Mouse (Mus musculus) embryonic facial prominence, embryonic 13.5 days (tissue): ENCODE measurements around the gene Hist1h2bh. TPM values are rescaled to one million over a fixed set of nuclear protein-coding genes. Genes with fewer than 3 reads are reported as not detected.
A peak's percentile ranks its signal among the peaks of the same experiment; 100 is the strongest.

ENCODE experiments used
- ATAC-seq: fragments of 200-750 bp; cut with Nextera tagmentation; 2 replicates; pipeline ENCODE4 v1.8.0; 2017; ENCODE audit warnings: low read depth; ENCODE audit not compliant: insufficient number of reproducible peaks, insufficient read depth, low FRiP score, low TSS enrichment
- H3K27ac ChIP-seq: fragments of 300-500 bp; sonication (generic); 2 replicates; pipeline ENCODE4 v1.5.1; 2015; ENCODE audit warnings: moderate library complexity, mild to moderate bottlenecking, inconsistent platforms
- H3K27me3 ChIP-seq: fragments of 300-500 bp; sonication (generic); 2 replicates; pipeline ENCODE4 v1.6.1; 2015; ENCODE audit warnings: mild to moderate bottlenecking, inconsistent platforms
- H3K36me3 ChIP-seq: fragments of 300-500 bp; sonication (generic); 2 replicates; pipeline ENCODE4 v1.6.1; 2015; ENCODE audit warnings: mild to moderate bottlenecking, inconsistent platforms
- H3K4me1 ChIP-seq: fragments of 300-500 bp; sonication (generic); 2 replicates; pipeline ENCODE4 v1.6.1; 2015; ENCODE audit warnings: inconsistent platforms
- H3K4me2 ChIP-seq: fragments of 300-500 bp; sonication (generic); 2 replicates; pipeline ENCODE4 v1.6.1; 2015; ENCODE audit warnings: moderate library complexity, mild to moderate bottlenecking, inconsistent platforms
- H3K4me3 ChIP-seq: fragments of 300-500 bp; sonication (generic); 2 replicates; pipeline ENCODE4 v1.5.1; 2015; ENCODE audit warnings: mild to moderate bottlenecking, inconsistent platforms
- H3K9ac ChIP-seq: fragments of 300-500 bp; sonication (generic); 2 replicates; pipeline ENCODE4 v1.6.1; 2015; ENCODE audit warnings: mild to moderate bottlenecking, inconsistent platforms
- H3K9me3 ChIP-seq: fragments of 300-500 bp; sonication (generic); 2 replicates; pipeline ENCODE4 v1.6.1; 2016; ENCODE audit warnings: inconsistent platforms
- WGBS: fragments of 180-500 bp; shearing (Covaris S2); methylation state at CpG from one replicate; pipeline ENCODE4 v1.1.7; 2015; ENCODE audit warnings: mixed read lengths; 5-methylcytosine and 5-hydroxymethylcytosine counted together
- polyA plus RNA-seq: library from polyadenylated mRNA; unstranded; fragments of >200 nt; fragmentation: Nextera tagmentation; extraction: Ambion mirVana; gene quantifications from 2 replicates; pipeline ENCODE4 v1.2.1, GENCODE M21; 2015

Gene Hist1h2bh
- polyA plus RNA-seq, 1 experiment from 2014 or later = 1.4 TPM

DNA sequence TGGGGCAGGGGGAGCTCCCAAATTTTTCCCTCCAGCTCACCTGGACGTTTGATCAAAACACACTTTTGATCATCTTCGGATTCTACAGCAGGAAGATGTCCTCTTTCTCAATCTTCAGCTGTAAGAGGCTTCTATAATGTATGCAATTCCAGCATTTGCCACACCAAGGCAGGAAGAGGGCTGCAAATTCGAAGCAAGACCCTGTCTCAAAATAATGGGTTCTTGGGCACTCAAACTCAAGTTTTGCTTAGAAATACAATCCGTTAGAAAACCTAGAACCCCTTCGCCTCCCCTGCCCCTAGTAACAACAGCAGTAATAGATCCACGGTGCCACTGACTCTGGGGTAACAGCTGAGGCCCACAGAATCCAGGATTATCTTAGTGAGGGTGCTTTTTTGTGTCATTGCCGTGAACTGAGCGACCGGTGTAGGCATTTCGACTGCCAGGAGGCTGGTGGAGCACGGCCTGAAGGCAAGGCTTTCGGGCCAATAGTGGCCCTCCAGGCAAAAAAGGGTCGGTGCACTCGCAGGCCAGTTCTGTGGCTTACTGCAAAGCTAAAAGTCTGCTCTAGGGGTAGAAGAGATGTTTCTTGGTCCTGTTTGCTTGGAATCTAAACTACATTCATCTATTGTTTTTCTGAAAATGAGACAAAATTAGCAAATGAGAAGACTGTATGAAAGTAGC is 37.4 kb downstream of the Hist1h2bh start:
- WGBS = 6% methylated on average over 14 of the region's 14 CpGs
- H3K4me1 ChIP-seq = peaks cover 20% of the 10 kb centered on the region; the same call in 1 of the 2 replicates
- H3K9me3 ChIP-seq = no peaks in the 10 kb centered on the region
- peak overlapping the region; percentile 35 for H3K4me3 ChIP-seq
- peak overlapping the region; percentile 60 for H3K4me2 ChIP-seq
- no peaks in the 10 kb centered on the region for H3K27me3 ChIP-seq
- H3K27ac ChIP-seq = peak overlapping the region; percentile 60
- H3K9ac ChIP-seq = peak overlapping the region; percentile 59
- no peak for ATAC-seq
- no peaks in the 10 kb centered on the region for H3K36me3 ChIP-seq

DNA sequence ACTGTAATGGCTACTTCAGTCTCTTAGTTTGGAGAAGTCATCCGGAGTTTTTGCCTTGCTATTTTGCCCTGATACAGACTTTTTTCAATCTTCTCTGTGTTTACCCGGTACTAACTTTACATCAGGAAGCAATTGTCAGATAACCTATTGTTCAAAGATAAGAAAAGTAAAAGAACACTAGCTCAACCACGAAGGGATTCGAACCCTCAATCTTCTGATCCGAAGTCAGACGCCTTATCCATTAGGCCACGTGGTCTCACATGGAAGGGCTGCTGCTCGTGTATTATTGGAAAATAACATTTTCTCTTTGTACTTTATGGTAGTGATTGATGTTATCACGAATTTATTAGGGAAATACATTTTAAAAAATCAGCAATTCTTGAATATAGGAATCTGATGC is 39.4 kb downstream of the Hist1h2bh start:
- Histone ChIP-seq H3K36me3 (no peaks in the 10 kb centered on the region), H3K9me3 (no peaks in the 10 kb centered on the region), H3K27ac (no peak overlapping the region), H3K9ac (no peak overlapping the region), H3K4me3 (peak overlapping the region; percentile 5; the same call in 1 of the 2 replicates), H3K4me1 (peaks cover 23% of the 10 kb centered on the region), H3K4me2 (peak overlapping the region; percentile 25), H3K27me3 (no peaks in the 10 kb centered on the region)
- no peak for ATAC-seq
- 2% methylated on average over 9 of the region's 9 CpGs for WGBS

DNA sequence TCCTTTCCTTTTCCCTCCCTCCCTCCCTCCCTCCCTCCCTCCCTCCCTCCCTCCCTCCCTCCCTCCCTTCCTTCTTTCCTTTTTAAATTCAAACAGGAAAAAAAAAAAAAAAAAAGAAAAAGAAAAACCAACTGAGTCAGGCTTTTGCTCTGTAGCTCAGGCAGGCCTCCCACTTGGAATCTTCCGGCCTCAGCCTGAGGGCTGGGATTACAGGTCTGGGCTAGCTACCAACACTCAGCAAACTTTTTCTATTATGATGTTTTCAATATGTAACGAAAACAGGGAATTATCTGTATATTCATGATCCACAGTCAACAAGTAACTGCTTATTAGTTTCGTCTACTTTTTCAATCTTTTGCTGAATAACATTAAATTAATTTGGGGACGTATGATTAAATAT is 40.3 kb downstream of the Hist1h2bh start:
- no peak for ATAC-seq
- Histone ChIP-seq H3K4me3 (no peak overlapping the region), H3K27me3 (no peaks in the 10 kb centered on the region), H3K36me3 (no peaks in the 10 kb centered on the region), H3K27ac (no peak overlapping the region), H3K4me1 (peaks cover 30% of the 10 kb centered on the region), H3K9me3 (no peaks in the 10 kb centered on the region), H3K9ac (no peak overlapping the region), H3K4me2 (no peak overlapping the region)
- WGBS = 22% methylated on average over 4 of the region's 4 CpGs

DNA sequence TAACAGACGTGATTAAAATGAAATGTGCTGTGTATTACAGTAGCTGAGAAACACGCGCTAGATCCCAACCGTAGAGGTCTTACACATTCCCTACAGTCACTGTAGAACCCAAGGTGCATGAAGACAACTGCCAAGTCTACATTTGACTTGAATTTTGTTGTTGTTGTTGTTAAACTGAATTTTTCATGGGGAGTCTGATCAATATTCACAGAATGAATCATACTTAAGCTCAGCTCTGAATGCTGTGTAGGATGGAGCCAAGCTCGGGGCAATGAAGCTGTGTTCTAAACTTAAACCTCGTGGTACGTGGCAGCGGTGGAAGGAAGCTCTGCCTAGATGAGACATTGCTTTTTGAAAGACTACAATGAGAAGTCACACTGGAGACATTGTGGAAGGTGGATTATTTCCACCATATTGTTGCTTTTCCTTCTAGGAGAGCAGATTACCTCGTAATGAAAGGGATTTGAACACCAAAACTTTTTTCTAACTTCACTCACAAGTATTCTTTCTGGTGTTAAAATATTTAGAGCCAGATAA is 41.1 kb downstream of the Hist1h2bh start:
- no peaks in the 10 kb centered on the region for H3K27me3 ChIP-seq
- peaks cover 33% of the 10 kb centered on the region for H3K4me1 ChIP-seq
- WGBS = 27% methylated on average over 9 of the region's 9 CpGs
- no peaks in the 10 kb centered on the region for H3K36me3 ChIP-seq
- H3K9ac ChIP-seq = no peak overlapping the region
- no peak overlapping the region for H3K27ac ChIP-seq
- peak overlapping the region; percentile 15; the same call in 1 of the 2 replicates for H3K4me3 ChIP-seq
- H3K9me3 ChIP-seq = no peaks in the 10 kb centered on the region
- peak overlapping the region; percentile 42 for H3K4me2 ChIP-seq
- ATAC-seq = no peak

DNA sequence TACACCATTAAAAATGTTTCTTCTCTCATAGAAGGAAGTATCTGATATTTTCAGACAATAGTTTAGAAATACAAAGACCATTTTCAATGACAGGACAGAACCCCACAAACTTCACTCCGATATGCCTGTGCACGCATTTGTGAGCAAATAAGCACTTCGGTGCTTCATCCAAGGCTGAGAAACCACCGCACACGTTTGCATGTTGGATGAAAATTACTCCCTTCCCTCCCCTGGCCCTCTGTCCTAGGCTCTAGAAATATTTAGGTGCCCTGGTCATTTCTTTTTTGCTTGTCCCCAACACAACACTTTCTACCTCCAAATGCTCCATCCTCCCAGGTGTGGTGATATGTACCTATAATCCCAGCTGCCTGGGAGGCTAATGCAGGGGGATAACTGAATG is 41.7 kb downstream of the Hist1h2bh start:
- no peak overlapping the region for H3K27ac ChIP-seq
- no peaks in the 10 kb centered on the region for H3K36me3 ChIP-seq
- H3K4me3 ChIP-seq = peak overlapping the region; percentile 15; the same call in 1 of the 2 replicates
- no peak for ATAC-seq
- 18% methylated on average over 5 of the region's 5 CpGs for WGBS
- H3K4me2 ChIP-seq = peak overlapping the region; percentile 42
- H3K4me1 ChIP-seq = peaks cover 31% of the 10 kb centered on the region
- no peak overlapping the region for H3K9ac ChIP-seq
- no peaks in the 10 kb centered on the region for H3K9me3 ChIP-seq
- no peaks in the 10 kb centered on the region for H3K27me3 ChIP-seq

GRCm38 (mm10) chr13:23500424-23501200 is 42.6 kb downstream of the Hist1h2bh start:
- Histone ChIP-seq H3K9ac (no peak overlapping the region), H3K27ac (no peak overlapping the region), H3K4me2 (peak overlapping the region; percentile 42), H3K27me3 (no peaks in the 10 kb centered on the region), H3K4me1 (peaks cover 25% of the 10 kb centered on the region), H3K9me3 (no peaks in the 10 kb centered on the region), H3K4me3 (no peak overlapping the region), H3K36me3 (no peaks in the 10 kb centered on the region)
- WGBS = 2% methylated on average over 17 of the region's 17 CpGs
- 0 out of 2 replicates have a peak, but pooled peaks have one; percentile 46 for ATAC-seq

GRCm38 (mm10) chr13:23499943-23500342 is 43.2 kb downstream of the Hist1h2bh start:
- WGBS = 8% methylated on average over 7 of the region's 7 CpGs
- H3K27ac ChIP-seq = no peak overlapping the region
- H3K27me3 ChIP-seq = no peaks in the 10 kb centered on the region
- no peak overlapping the region for H3K4me2 ChIP-seq
- peaks cover 20% of the 10 kb centered on the region for H3K4me1 ChIP-seq
- H3K9ac ChIP-seq = no peak overlapping the region
- ATAC-seq = no peak
- H3K36me3 ChIP-seq = no peaks in the 10 kb centered on the region
- no peak overlapping the region for H3K4me3 ChIP-seq
- no peaks in the 10 kb centered on the region for H3K9me3 ChIP-seq

DNA sequence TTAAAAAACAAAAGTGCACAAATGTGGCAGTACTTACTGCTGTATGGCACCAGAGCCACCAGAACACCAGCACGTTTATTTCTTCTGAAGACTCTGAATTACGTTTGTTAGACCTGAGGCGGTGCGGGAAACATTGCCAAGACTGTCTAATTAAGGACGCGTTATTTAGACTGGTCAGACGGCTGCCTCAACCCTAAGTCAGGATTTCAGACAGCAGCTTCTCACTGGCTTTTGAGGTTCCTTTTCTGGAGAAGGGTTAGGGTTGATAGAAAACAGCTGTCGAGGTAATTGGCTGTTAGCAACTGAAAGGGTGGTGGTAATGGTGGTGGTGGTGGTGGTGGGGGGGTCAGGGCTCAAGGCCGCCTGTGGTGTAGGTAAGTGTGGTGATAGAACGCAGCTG is 44.5 kb downstream of the Hist1h2bh start:
- H3K9ac ChIP-seq = peak overlapping the region; percentile 44; the same call in 1 of the 2 replicates
- H3K27me3 ChIP-seq = no peaks in the 10 kb centered on the region
- H3K9me3 ChIP-seq = no peaks in the 10 kb centered on the region
- peaks cover 16% of the 10 kb centered on the region for H3K4me1 ChIP-seq
- no peak overlapping the region for H3K27ac ChIP-seq
- peak overlapping the region; percentile 37 for H3K4me3 ChIP-seq
- 2% methylated on average over 10 of the region's 10 CpGs for WGBS
- no peaks in the 10 kb centered on the region for H3K36me3 ChIP-seq
- ATAC-seq = no peak
- H3K4me2 ChIP-seq = peak overlapping the region; percentile 61

- no peak for ATAC-seq
- Histone ChIP-seq H3K9me3 (no peaks in the 10 kb centered on the region), H3K9ac (no peak overlapping the region), H3K4me1 (peaks cover 16% of the 10 kb centered on the region), H3K36me3 (no peaks in the 10 kb centered on the region), H3K4me3 (peak overlapping the region; percentile 37), H3K27me3 (no peaks in the 10 kb centered on the region), H3K27ac (no peak overlapping the region), H3K4me2 (peak overlapping the region; percentile 61)
- 3% methylated on average over 19 of the region's 19 CpGs for WGBS
These were observed 45.4 kb downstream of the Hist1h2bh start for GRCm38 (mm10) chr13:23497656-23498321.

DNA sequence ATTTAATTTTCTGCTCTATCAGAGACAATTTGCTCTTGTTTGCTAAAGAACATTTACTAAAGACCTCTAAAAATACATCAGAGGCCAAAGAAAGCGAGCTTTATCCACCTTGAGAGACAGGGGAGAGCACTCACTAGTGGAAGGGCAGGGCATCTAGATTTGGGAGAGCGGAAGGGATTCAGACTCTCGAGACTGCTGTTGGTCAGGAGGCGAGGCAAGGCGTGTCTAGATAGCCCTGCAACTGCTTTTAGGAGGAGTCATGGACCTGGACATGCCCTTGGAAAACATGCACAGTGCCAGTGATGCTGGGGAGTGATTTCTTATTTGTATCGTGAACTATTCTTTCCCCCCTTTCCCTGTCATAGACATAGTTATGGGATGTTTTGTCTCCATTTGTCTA is 47.7 kb downstream of the Hist1h2bh start:
- 68% methylated on average over 6 of the region's 6 CpGs for WGBS
- H3K4me1 ChIP-seq = peaks cover 12% of the 10 kb centered on the region
- no peaks in the 10 kb centered on the region for H3K36me3 ChIP-seq
- no peak overlapping the region for H3K27ac ChIP-seq
- ATAC-seq = no peak
- H3K9me3 ChIP-seq = no peaks in the 10 kb centered on the region
- no peak overlapping the region for H3K4me3 ChIP-seq
- H3K27me3 ChIP-seq = no peaks in the 10 kb centered on the region
- no peak overlapping the region for H3K9ac ChIP-seq
- H3K4me2 ChIP-seq = no peak overlapping the region

- Histone ChIP-seq H3K4me3 (peak overlapping the region; percentile 30), H3K9me3 (no peaks in the 10 kb centered on the region), H3K27me3 (no peaks in the 10 kb centered on the region), H3K4me1 (no peaks in the 10 kb centered on the region), H3K36me3 (no peaks in the 10 kb centered on the region), H3K9ac (no peak overlapping the region), H3K4me2 (peak overlapping the region; percentile 51), H3K27ac (no peak overlapping the region)
- WGBS = 9% methylated on average over 14 of the region's 14 CpGs
- ATAC-seq = no peak
These were observed 51.2 kb downstream of the Hist1h2bh start for GRCm38 (mm10) chr13:23491990-23492389.
